Mouse (Mus musculus) forebrain, embryonic 10.5 days (tissue): ENCODE results near the gene Dars2. TPM values are rescaled to one million over a fixed set of nuclear protein-coding genes. Genes with fewer than 3 reads are reported as not detected.

ENCODE experiments used
- DNase-seq: peaks from one replicate; pipeline ENCODE4 v3.0.0-alpha.2; 2017; ENCODE audit warnings: low spot score; ENCODE audit errors: extremely low spot score
- H3K27ac ChIP-seq: fragments of 300-500 bp; sonication (generic); 2 replicates; pipeline ENCODE4 v1.5.1; 2016; ENCODE audit warnings: mild to moderate bottlenecking
- H3K27me3 ChIP-seq: fragments of 300-500 bp; sonication (generic); 2 replicates; pipeline ENCODE4 v1.6.1; 2016; ENCODE audit warnings: mild to moderate bottlenecking; ENCODE audit not compliant: poor library complexity, severe bottlenecking
- H3K36me3 ChIP-seq: fragments of 300-500 bp; sonication (generic); replicated peaks from 2 replicates; pipeline ENCODE4 v1.6.1; 2016; ENCODE audit warnings: mild to moderate bottlenecking, moderate library complexity
- H3K4me1 ChIP-seq: fragments of 300-500 bp; sonication (generic); 2 replicates; pipeline ENCODE4 v1.6.1; 2016
- H3K4me3 ChIP-seq: fragments of 300-500 bp; sonication (generic); 2 replicates; pipeline ENCODE4 v1.5.1; 2016; ENCODE audit warnings: mild to moderate bottlenecking, moderate library complexity
- H3K9me3 ChIP-seq: fragments of 300-500 bp; sonication (generic); 2 replicates; pipeline ENCODE4 v1.6.1; 2016; ENCODE audit warnings: mild to moderate bottlenecking, moderate library complexity
- WGBS: fragments of 180-500 bp; shearing (Covaris S2); methylation state at CpG from one replicate; pipeline ENCODE4 v1.1.7; 2016; 5-methylcytosine and 5-hydroxymethylcytosine counted together
- polyA plus RNA-seq: library from polyadenylated mRNA; unstranded; fragments of >200 nt; fragmentation: Nextera tagmentation; extraction: Ambion mirVana; gene quantifications from 2 replicates; pipeline ENCODE4 v1.2.1, GENCODE M21; 2016

Gene Dars2
- polyA plus RNA-seq = 79.4 and 79.9 TPM in 2 replicates

DNA sequence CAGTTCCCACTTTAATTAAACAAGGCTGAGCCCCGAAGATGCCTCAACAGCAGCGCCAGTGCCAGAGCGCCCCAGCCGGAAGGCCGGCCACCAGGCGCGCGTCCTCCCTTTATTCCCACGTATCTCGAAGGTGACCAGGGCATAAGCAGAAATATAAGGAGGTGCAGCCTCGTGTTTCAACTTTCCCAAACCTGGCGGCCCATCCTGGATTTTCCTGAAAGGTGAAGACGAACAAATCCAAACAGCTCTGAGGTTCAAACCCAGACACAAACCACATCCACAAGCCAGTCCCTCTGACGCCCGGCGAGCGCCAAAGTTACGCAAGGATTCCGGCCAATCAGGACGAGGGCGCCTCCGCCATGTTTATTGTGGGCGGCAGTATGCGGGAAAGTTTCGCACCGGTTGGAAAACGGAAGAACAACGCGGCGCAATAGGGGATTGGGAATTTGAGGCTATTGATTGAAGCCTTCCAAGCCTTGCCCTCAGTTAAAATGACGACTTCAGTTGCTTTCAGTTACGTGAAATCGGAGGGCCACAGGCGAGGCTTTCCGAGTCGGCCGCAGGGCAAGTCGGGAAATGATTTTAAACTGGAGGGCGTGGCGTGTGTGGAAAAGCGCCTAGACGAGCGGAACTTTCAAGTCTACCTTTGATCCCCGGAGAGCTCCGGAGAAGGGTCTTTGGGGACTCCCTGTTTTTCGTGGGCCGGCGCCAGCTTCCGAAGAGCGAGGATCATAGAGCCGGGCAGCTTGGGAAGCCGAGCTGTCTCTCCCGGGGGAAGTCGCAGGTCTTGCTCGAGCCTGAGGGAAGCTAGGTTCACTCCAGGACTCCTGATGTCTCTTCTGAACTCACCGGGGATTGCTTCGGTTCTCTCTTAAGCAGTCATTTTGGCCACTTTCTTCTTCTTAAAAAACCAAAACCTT lies at the start of gene Dars2, which contains the start of gene Cenpl:
Dars2 (minus strand) TSS at position 307 of the 920 bp plus-strand sequence.
Cenpl (plus strand) TSS at position 362 of the 920 bp plus-strand sequence.
- no peaks in the 10 kb centered on the region for H3K9me3 ChIP-seq
- H3K27me3 ChIP-seq = no peaks in the 10 kb centered on the region
- WGBS = under 1% methylated on average over 57 of the region's 57 CpGs
- DNase-seq = peak; percentile 96
- H3K4me1 ChIP-seq = peaks cover 42% of the 10 kb centered on the region
- H3K36me3 ChIP-seq = peaks cover 22% of the 10 kb centered on the region
- peak within 1 kb of the TSS; percentile 74 for H3K4me3 ChIP-seq
- peak within 1 kb of the TSS; percentile 93 for H3K27ac ChIP-seq

DNA sequence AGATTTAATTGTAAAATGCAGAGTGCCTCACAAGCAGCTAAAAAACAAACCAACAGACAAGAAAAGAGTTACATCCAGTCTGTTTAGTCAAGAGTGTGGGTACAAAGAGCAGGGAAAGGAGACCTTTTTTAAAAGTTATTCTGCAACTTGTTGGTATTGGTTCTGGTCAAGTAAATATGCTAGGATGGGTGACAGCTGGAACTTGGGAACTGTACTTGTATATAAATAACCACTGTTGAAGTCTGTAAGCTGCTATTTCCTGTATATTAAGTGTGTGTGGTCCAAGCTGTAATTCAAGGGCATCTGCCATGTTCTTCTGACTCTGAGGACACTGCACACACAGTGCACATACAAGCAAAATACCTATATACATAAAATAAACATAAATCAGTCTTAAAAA lies 44.1 kb upstream of the Dars2 start:
- no peak overlapping the region for H3K27ac ChIP-seq
- H3K27me3 ChIP-seq = no peaks in the 10 kb centered on the region
- H3K4me3 ChIP-seq = no peak overlapping the region
- H3K36me3 ChIP-seq = peaks cover 2% of the 10 kb centered on the region; the same call in 1 of the 2 replicates
- DNase-seq = no peak
- no peaks in the 10 kb centered on the region for H3K9me3 ChIP-seq
- no peaks in the 10 kb centered on the region for H3K4me1 ChIP-seq

DNA sequence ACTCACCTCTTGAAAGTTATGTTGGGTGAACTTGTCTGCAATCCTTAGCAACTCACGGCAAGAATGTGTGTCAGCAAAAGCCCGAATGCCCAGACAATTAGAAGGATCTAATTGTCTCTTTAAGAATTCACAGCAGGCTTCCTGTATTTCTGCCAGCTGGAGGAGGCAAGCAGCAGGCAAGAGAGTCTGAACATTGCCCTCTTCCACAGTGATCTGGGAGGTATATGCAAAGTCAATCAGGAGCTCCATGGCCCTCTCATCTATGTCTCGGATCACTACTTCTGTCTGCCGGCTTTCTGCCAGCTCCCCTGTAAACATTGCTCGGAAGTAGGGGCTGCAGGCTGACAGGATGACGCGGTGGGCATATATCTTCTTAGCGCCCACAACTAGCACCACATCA lies 38.8 kb upstream of the Dars2 start:
- 92% methylated on average over 8 of the region's 8 CpGs for WGBS
- H3K9me3 ChIP-seq = no peaks in the 10 kb centered on the region
- H3K27me3 ChIP-seq = no peaks in the 10 kb centered on the region
- H3K27ac ChIP-seq = no peak overlapping the region
- no peaks in the 10 kb centered on the region for H3K4me1 ChIP-seq
- no peak for DNase-seq
- H3K36me3 ChIP-seq = peaks cover 36% of the 10 kb centered on the region
- H3K4me3 ChIP-seq = no peak overlapping the region

DNA sequence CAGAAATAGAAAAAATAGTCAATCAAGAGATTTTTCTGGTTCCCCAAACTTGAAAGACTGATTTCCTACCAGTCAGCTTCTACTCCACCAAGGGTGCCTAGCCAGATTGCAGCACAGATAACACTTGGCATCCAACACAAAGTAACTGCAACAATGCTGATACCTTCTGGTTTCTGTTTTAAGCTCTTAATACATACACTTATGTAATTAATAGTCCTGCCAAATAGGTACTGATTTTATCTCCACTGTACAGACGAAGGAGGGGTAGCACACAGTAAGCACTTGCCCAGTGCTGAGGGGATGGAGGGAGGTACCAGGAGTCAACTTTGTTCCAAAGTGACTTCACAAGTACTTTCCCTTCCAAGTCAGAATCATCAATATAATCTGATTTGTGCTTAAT lies 33.4 kb upstream of the Dars2 start:
- no peak for DNase-seq
- Histone ChIP-seq H3K27ac (no peak overlapping the region), H3K4me1 (no peaks in the 10 kb centered on the region), H3K9me3 (no peaks in the 10 kb centered on the region), H3K4me3 (no peak overlapping the region), H3K27me3 (no peaks in the 10 kb centered on the region), H3K36me3 (peaks cover 54% of the 10 kb centered on the region)
- 94% methylated on average over 1 of the region's 1 CpGs for WGBS

DNA sequence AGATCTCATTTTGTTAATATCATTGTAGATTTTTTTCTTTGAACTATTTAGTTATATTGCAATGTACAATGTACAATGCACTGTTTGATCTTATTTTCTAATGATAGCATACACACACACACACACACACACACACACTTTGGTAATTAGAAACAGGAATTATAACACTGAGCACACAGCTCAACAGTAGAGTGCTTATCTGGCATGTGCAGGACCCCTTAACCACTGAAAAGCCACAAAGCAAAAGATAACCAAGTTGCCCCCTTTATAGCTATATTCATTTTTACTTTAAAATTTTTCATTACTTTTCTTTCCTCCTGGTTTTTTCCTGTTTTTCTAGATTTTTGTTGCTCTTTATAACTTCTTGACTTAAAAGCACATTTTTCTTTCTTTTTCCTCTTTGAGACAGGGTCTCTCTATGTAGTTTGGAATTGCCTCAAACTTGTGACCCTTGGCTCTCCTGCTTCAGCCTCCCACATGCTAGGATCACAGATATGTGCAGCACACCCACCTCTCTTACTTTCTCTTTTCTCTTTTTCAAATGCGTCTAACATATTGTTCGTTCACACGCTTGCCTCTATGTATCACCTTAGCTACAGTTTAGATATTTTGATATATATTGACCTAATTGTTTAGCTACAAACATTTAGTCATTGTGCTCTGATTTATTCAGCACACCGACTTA lies 29.4 kb upstream of the Dars2 start:
- H3K27me3 ChIP-seq = no peaks in the 10 kb centered on the region
- H3K27ac ChIP-seq = no peak overlapping the region
- no peak for DNase-seq
- 97% methylated on average over 4 of the region's 4 CpGs for WGBS
- H3K9me3 ChIP-seq = no peaks in the 10 kb centered on the region
- no peak overlapping the region for H3K4me3 ChIP-seq
- peaks cover 61% of the 10 kb centered on the region for H3K36me3 ChIP-seq
- H3K4me1 ChIP-seq = no peaks in the 10 kb centered on the region

DNA sequence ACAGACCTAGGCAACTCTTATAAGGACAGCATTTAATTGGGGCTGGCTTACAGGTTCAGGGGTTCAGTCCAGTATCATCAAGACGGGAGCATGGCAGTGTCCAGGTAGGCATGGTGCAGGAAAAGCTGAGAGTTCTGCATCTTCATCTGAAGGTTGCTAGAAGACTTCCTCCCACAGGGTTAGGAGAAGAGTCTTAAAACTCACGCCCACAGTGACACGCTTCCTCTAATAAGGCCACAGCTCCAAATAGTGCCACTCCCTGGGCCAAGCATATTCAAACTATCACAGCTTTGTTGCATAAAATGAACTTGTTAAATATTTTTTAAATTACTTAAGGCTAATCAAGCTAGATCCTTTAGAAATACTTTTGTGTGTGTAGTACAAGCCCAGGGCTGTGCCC lies 6.8 kb upstream of the Dars2 start:
- no peaks in the 10 kb centered on the region for H3K9me3 ChIP-seq
- no peak overlapping the region for H3K27ac ChIP-seq
- H3K4me3 ChIP-seq = no peak overlapping the region
- WGBS = 94% methylated on average over 3 of the region's 3 CpGs
- H3K27me3 ChIP-seq = no peaks in the 10 kb centered on the region
- peaks cover 19% of the 10 kb centered on the region for H3K4me1 ChIP-seq
- peaks cover 78% of the 10 kb centered on the region for H3K36me3 ChIP-seq
- no peak for DNase-seq

DNA sequence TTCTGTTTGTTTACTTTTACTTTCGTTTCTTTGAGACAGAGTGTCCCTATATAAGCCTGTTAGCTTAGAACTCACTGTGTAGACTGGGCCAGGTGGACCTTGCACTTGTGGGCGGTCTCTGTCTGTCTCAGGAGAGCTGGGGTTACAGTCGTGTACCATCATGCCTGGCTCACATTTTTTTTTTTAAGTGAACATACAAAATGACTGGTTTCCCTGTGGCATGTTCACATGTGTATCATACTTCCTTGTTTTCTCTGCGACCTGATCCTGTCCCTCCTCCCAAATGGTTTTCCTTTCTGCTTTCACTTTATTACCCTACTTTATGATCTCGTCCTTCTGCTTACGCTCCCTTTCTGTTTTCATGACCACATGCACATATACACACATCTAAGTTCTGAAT lies 5.8 kb upstream of the Dars2 start:
- H3K27ac ChIP-seq = no peak overlapping the region
- no peak overlapping the region for H3K4me3 ChIP-seq
- H3K36me3 ChIP-seq = peaks cover 70% of the 10 kb centered on the region
- WGBS = 90% methylated on average over 6 of the region's 6 CpGs
- H3K4me1 ChIP-seq = peaks cover 28% of the 10 kb centered on the region
- no peaks in the 10 kb centered on the region for H3K9me3 ChIP-seq
- no peaks in the 10 kb centered on the region for H3K27me3 ChIP-seq
- no peak for DNase-seq

DNA sequence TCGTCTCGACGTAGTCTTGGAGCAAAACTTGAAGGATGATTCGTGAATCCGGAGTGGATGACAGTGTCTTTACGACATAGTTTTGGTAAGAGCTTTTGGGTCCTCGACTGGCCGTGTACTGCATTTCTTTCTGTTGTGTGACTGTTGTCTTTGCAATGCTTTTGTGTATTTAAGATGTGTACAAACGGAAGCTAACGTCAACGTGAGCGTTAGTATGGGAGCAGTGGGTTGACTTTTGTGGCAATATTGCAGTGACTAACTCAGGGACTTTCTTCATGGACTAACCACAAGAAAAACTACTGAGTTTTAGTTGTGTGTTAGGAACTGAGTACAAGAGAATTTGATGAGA lies 788 bp upstream of the Dars2 start:
- Histone ChIP-seq H3K27me3 (no peaks in the 10 kb centered on the region), H3K36me3 (peaks cover 26% of the 10 kb centered on the region), H3K4me1 (peaks cover 42% of the 10 kb centered on the region), H3K4me3 (peak overlapping the region; percentile 74), H3K27ac (peak overlapping the region; percentile 93), H3K9me3 (no peaks in the 10 kb centered on the region)
- WGBS = under 1% methylated on average over 12 of the region's 12 CpGs
- DNase-seq = no peak

DNA sequence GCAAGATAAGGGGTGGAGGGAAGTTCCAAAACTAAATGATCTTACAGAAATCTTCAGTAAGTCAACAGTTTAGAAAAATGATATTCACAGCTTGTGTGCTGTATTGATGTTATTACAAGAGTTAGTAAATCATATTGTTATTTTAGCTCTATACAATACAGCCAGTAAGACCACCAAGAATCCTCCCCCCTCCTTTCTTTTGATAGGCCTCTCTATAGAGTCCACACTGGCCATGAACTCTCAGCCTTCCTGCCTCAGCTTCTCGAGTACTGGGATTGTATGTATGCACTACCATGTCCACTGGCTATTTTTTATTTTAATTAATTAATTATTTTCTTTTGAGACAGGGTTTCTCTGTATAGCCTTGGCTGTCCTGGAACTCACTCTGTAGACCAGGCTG lies 7.1 kb downstream of the Dars2 start:
- 82% methylated on average over 1 of the region's 1 CpGs for WGBS
- no peaks in the 10 kb centered on the region for H3K27me3 ChIP-seq
- H3K36me3 ChIP-seq = peaks cover 63% of the 10 kb centered on the region

DNA sequence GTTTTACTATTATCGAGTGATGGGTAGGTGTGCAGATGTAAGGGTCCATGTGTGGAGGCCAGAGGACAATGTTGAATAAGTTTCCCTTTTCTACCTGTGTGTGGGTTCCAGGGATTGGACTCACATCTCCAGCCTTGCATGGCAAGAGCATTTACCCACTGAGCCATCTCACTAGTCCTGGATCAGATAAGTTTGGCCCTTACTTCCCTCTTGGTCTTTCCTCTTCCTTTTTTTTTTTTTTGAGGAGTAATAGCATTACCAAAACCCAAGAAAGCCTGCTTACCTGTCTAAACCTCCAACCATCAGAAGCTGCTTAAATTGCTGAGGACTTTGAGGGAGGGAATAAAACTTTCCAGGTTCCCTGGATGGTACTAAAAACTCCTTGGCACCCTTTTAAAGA lies 13.3 kb downstream of the Dars2 start:
- Histone ChIP-seq H3K27ac (no peak overlapping the region), H3K9me3 (no peaks in the 10 kb centered on the region), H3K27me3 (no peaks in the 10 kb centered on the region), H3K4me3 (no peak overlapping the region), H3K4me1 (no peaks in the 10 kb centered on the region), H3K36me3 (peaks cover 84% of the 10 kb centered on the region)
- DNase-seq = no peak
- 94% methylated on average over 1 of the region's 1 CpGs for WGBS

More for the DNA sequence above, 7.1 kb downstream of the Dars2 start:
- H3K9me3 ChIP-seq = no peaks in the 10 kb centered on the region
- H3K4me1 ChIP-seq = no peaks in the 10 kb centered on the region
- H3K27ac ChIP-seq = no peak overlapping the region
- H3K4me3 ChIP-seq = no peak overlapping the region
- no peak for DNase-seq

DNA sequence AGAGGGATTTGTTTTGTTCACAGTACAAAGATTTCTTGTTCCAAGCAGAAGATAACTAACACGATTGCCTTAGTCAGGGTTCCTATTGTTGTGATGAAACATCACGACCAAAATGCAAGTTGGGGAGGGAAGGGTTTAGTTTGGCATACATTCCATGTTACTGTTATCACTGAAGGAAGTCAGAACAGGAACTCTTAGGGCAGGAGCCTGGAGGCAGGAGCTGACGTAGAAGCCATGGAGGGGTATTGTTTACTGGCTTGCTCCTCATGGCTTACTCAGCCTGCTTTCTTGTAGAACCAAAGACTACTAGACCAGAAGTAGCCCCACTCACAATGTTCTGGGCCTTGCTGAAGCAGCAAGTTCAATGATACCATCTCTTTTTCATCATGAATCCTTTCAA lies 23.5 kb downstream of the Dars2 start:
- DNase-seq = no peak
- Histone ChIP-seq H3K9me3 (no peaks in the 10 kb centered on the region), H3K4me1 (no peaks in the 10 kb centered on the region), H3K27me3 (no peaks in the 10 kb centered on the region), H3K4me3 (no peak overlapping the region), H3K27ac (no peak overlapping the region), H3K36me3 (peaks cover 98% of the 10 kb centered on the region)
- 85% methylated on average over 3 of the region's 3 CpGs for WGBS

DNA sequence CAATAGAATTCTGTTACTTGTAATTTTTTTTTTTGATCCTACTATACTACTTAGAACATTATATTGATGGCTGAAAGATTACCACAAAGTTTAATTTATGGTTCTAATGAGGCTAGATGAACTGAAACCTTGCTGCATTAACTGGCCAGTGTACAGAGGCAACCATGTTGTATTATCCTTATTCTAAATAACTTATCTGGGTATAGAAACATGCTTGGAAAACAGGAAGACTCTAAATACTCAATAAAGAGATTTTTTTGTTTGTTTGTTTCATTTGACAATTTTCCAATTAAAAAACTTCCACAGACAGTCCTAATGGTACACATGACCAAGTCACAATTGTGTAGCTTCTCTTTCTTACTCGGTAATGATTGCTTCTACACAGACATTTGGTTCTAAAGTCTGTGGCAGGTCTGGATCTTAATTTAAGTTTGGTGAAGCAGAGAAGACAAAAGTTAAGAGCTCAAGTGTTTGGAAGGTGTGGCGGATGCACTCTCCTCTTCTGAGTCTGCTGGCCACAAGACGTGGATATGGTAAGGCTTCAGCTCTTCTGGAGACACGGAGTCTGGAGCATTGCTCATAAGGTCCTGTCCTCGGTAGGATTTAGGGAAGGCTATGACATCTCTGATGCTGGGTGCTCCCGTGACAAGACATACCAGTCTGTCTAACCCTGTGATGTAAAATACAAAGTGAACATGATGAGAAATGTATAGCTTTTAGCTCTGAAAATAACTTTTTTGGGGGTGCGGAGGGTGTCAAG lies 29.0 kb downstream of the Dars2 start:
- Histone ChIP-seq H3K36me3 (peaks cover 99% of the 10 kb centered on the region), H3K9me3 (no peaks in the 10 kb centered on the region), H3K4me3 (no peak overlapping the region), H3K27me3 (no peaks in the 10 kb centered on the region), H3K4me1 (peaks cover 26% of the 10 kb centered on the region), H3K27ac (no peak overlapping the region)
- 88% methylated on average over 7 of the region's 7 CpGs for WGBS
- no peak for DNase-seq
